Mouse (Mus musculus) cerebellum, adult 2 months (tissue): Measurements from ENCODE around the gene Rab19.
"Not testable (repeated sequence)": the region's sequence is repeated elsewhere in the genome, so short reads cannot be mapped to it uniquely, and the experiment has no call there.

ENCODE experiments used
- CTCF ChIP-seq: fragments of 200-500 bp; IDR thresholded peaks from 2 replicates; pipeline ENCODE4 v1.5.1; 2011; ENCODE audit warnings: low read depth, mild to moderate bottlenecking, control low read depth, low read length, moderate library complexity, borderline replicate concordance; ENCODE audit not compliant: insufficient read depth
- POLR2A ChIP-seq: fragments of 200-500 bp; IDR thresholded peaks from 2 replicates; pipeline ENCODE4 v1.6.1; 2011; ENCODE audit warnings: low read length, control low read depth, borderline replicate concordance; ENCODE audit not compliant: insufficient read depth

- TF ChIP-seq CTCF, POLR2A: not testable (repeated sequence)
These were observed 21.8 kb upstream of the Rab19 start for GRCm38 (mm10) chr6:39359207-39359606.
